Mouse (Mus musculus) MEL (cell line): Measurements from ENCODE around the gene Nt5c3b. TPM values are rescaled to one million over a fixed set of nuclear protein-coding genes. Genes with fewer than 3 reads are reported as not detected.

Source experiments
- DNase-seq: peaks from one replicate; pipeline ENCODE4 v3.0.0; 2011; ENCODE audit warnings: low read depth, low spot score
- H3K27ac ChIP-seq: 2 replicates; pipeline ENCODE4 v1.5.1; 2012; ENCODE audit warnings: low read depth, mild to moderate bottlenecking, control low read depth, low read length, moderate library complexity; ENCODE audit not compliant: control insufficient read depth
- H3K27me3 ChIP-seq, 2 experiments: fragments of 150-350 bp in 1 of 2; sonication (generic) in 1 of 2; 2 replicates each; pipeline ENCODE4 v1.6.1; 2012; ENCODE audit warnings: low read length in 2 of 2, mild to moderate bottlenecking in 2 of 2, improper control_type of control experiment in 1 of 2, moderate library complexity in 1 of 2; ENCODE audit not compliant: insufficient read depth in 2 of 2, control insufficient read depth in 1 of 2
- H3K36me3 ChIP-seq, 2 experiments: 2 replicates each; pipeline ENCODE4 v1.6.1; 2012 to 2014; ENCODE audit warnings: low read length in 2 of 2, improper control_type of control experiment in 1 of 2, inconsistent platforms in 1 of 2, mild to moderate bottlenecking in 1 of 2; ENCODE audit not compliant: insufficient read depth in 2 of 2, control insufficient read depth in 1 of 2
- H3K4me1 ChIP-seq, 2 experiments: fragments of 150-350 bp in 1 of 2; sonication (generic) in 1 of 2; 2 replicates each; pipeline ENCODE4 v1.6.1; 2012; ENCODE audit warnings: low read length in 2 of 2, improper control_type of control experiment in 1 of 2, mild to moderate bottlenecking in 1 of 2; ENCODE audit not compliant: insufficient read depth in 2 of 2, control insufficient read depth in 1 of 2
- H3K4me3 ChIP-seq, 2 experiments: fragments of 150-350 bp in 1 of 2; sonication (generic) in 1 of 2; 2 replicates each; pipeline ENCODE4 v1.5.1; 2012; ENCODE audit warnings: low read depth in 2 of 2, low read length in 2 of 2, mild to moderate bottlenecking in 2 of 2, moderate library complexity in 2 of 2, control low read depth in 1 of 2, improper control_type of control experiment in 1 of 2; ENCODE audit not compliant: control insufficient read depth in 1 of 2, insufficient read depth in 1 of 2
- H3K79me2 ChIP-seq: 2 replicates; pipeline ENCODE4 v1.6.1; 2012; ENCODE audit warnings: mild to moderate bottlenecking, low read length, moderate library complexity; ENCODE audit not compliant: control insufficient read depth, poor library complexity, insufficient read depth
- H3K9ac ChIP-seq: 2 replicates; pipeline ENCODE4 v1.6.1; 2012; ENCODE audit warnings: low read depth, mild to moderate bottlenecking, control low read depth, low read length, moderate library complexity; ENCODE audit not compliant: control insufficient read depth, poor library complexity, severe bottlenecking
- H3K9me3 ChIP-seq: fragments of 150-350 bp; sonication (generic); replicated peaks from 2 replicates; pipeline ENCODE4 v1.6.1; 2012; ENCODE audit warnings: mild to moderate bottlenecking, low read length, improper control_type of control experiment, moderate library complexity; ENCODE audit not compliant: insufficient read depth
- CHD2 ChIP-seq: IDR thresholded peaks from 2 replicates; pipeline ENCODE4 v1.6.1; 2011; ENCODE audit warnings: low read length, improper control_type of control experiment
- CTCF ChIP-seq, 3 experiments: IDR thresholded peaks in 2 of 3; conservative IDR thresholded peaks in 1 of 3; 2 replicates each; pipeline ENCODE4 v1.5.1; 2011 to 2012; ENCODE audit warnings: low read length in 3 of 3, low read depth in 2 of 3, mild to moderate bottlenecking in 2 of 3, improper control_type of control experiment in 1 of 3, inconsistent platforms in 1 of 3, mixed read lengths in 1 of 3, moderate library complexity in 1 of 3; ENCODE audit not compliant: control insufficient read depth in 1 of 3, insufficient read depth in 1 of 3, poor library complexity in 1 of 3, severe bottlenecking in 1 of 3
- E2F4 ChIP-seq: IDR thresholded peaks from 2 replicates; pipeline ENCODE4 v1.6.1; 2011; ENCODE audit warnings: low read depth, low read length, improper control_type of control experiment, borderline replicate concordance
- GABPA ChIP-seq: IDR thresholded peaks from 2 replicates; pipeline ENCODE4 v1.6.1; 2012; ENCODE audit warnings: low read depth, mild to moderate bottlenecking, inconsistent platforms, low read length, improper control_type of control experiment, moderate library complexity
- GATA1 ChIP-seq: IDR thresholded peaks from 2 replicates; pipeline ENCODE4 v1.6.1; 2011; ENCODE audit warnings: low read depth, low read length, improper control_type of control experiment
- MYB ChIP-seq: IDR thresholded peaks from 2 replicates; pipeline ENCODE4 v1.6.1; 2011; ENCODE audit warnings: mild to moderate bottlenecking, low read depth, low read length, improper control_type of control experiment
- MYC ChIP-seq: IDR thresholded peaks from 2 replicates; pipeline ENCODE4 v1.6.1; 2011; ENCODE audit warnings: low read depth, mild to moderate bottlenecking, low read length, improper control_type of control experiment, moderate library complexity
- POLR2A ChIP-seq, 2 experiments: IDR thresholded peaks; 2 replicates each; pipeline ENCODE4 v1.6.1; 2011 to 2012; ENCODE audit warnings: low read length in 2 of 2, mild to moderate bottlenecking in 2 of 2, control low read depth in 1 of 2, improper control_type of control experiment in 1 of 2, low read depth in 1 of 2, moderate library complexity in 1 of 2; ENCODE audit not compliant: control insufficient read depth in 1 of 2, insufficient read depth in 1 of 2, poor library complexity in 1 of 2
- RAD21 ChIP-seq: IDR thresholded peaks from 2 replicates; pipeline ENCODE4 v1.6.1; 2011; ENCODE audit warnings: mild to moderate bottlenecking, low read depth, low read length, improper control_type of control experiment
- SIN3A ChIP-seq: IDR thresholded peaks from 2 replicates; pipeline ENCODE4 v1.6.1; 2012; ENCODE audit warnings: low read length, improper control_type of control experiment, inconsistent platforms
- SMC3 ChIP-seq: IDR thresholded peaks from 2 replicates; pipeline ENCODE4 v1.6.1; 2011; ENCODE audit warnings: low read depth, low read length, improper control_type of control experiment
- TAL1 ChIP-seq: IDR thresholded peaks from 2 replicates; pipeline ENCODE4 v1.6.1; 2012; ENCODE audit warnings: mild to moderate bottlenecking, inconsistent platforms, low read length, moderate library complexity, mixed read lengths
- TBP ChIP-seq: IDR thresholded peaks from 2 replicates; pipeline ENCODE4 v1.8.0; 2011; ENCODE audit warnings: low read depth, low read length, improper control_type of control experiment
- TCF12 ChIP-seq: IDR thresholded peaks from 2 replicates; pipeline ENCODE4 v1.6.1; 2014; ENCODE audit warnings: low read depth, mild to moderate bottlenecking, inconsistent platforms, low read length, improper control_type of control experiment, moderate library complexity
- UBTF ChIP-seq: IDR thresholded peaks from 2 replicates; pipeline ENCODE4 v1.6.1; 2012; ENCODE audit warnings: low read depth, mild to moderate bottlenecking, inconsistent platforms, low read length, improper control_type of control experiment, moderate library complexity, borderline replicate concordance; ENCODE audit not compliant: insufficient read depth
- USF1 ChIP-seq: IDR thresholded peaks from 2 replicates; pipeline ENCODE4 v1.6.1; 2014; ENCODE audit warnings: low read depth, mild to moderate bottlenecking, inconsistent platforms, low read length, improper control_type of control experiment, moderate library complexity
- USF2 ChIP-seq, 2 experiments: IDR thresholded peaks; 2 replicates each; pipeline ENCODE4 v1.6.1; 2011 to 2012; ENCODE audit warnings: improper control_type of control experiment in 2 of 2, low read length in 2 of 2, borderline replicate concordance in 1 of 2, inconsistent platforms in 1 of 2, low read depth in 1 of 2, mild to moderate bottlenecking in 1 of 2; ENCODE audit not compliant: insufficient read depth in 1 of 2
- ZC3H11A ChIP-seq: IDR thresholded peaks from 2 replicates; pipeline ENCODE4 v1.6.1; 2012; ENCODE audit warnings: low read depth, mild to moderate bottlenecking, inconsistent platforms, low read length, improper control_type of control experiment
- polyA plus RNA-seq, 2 experiments: library from polyadenylated mRNA; stranded (reverse) in 1 of 2; unstranded in 1 of 2; fragments of >175 nt in 1 of 2; fragments of >200 nt in 1 of 2; gene quantifications; 2 replicates each; pipeline versions ENCODE4 v1.2.1 to v1.2.4; 2012; ENCODE audit warnings: low replicate concordance in 2 of 2, low read depth in 1 of 2; ENCODE audit not compliant: insufficient read length in 2 of 2, insufficient read depth in 1 of 2, missing spikeins in 1 of 2
- total RNA-seq: library from RNA; depleted of rRNA; stranded (reverse); fragments of 300-350 nt; gene quantifications from 2 replicates; pipeline ENCODE4 v1.2.3, GENCODE M21; 2012

The Nt5c3b gene
- total and polyA plus RNA-seq, 3 experiments, result 61.3 to 287 (median 79.2) TPM

- Histone ChIP-seq H3K9ac (no peak within 1 kb of the TSS), H3K27me3 (no peaks in the 10 kb centered on the region; a peak in 1 of 4 replicates), H3K36me3 (no peaks in the 10 kb centered on the region), H3K4me1 (no peaks in the 10 kb centered on the region), H3K4me3 (peak within 1 kb of the TSS in 1 of 2 experiments; percentile 18; a peak in 1 of 4 replicates), H3K27ac (no peak within 1 kb of the TSS), H3K9me3 (no peaks in the 10 kb centered on the region), H3K79me2 (no peaks in the 10 kb centered on the region)
- DNase-seq, result no peak
- TF ChIP-seq RAD21, result no peak
- TF ChIP-seq CTCF (IDR thresholded peaks at IDR 0.05 in 2 of 3, conservative IDR thresholded peaks at IDR 0.05 in 1 of 3; ENCODE audit: control insufficient read depth in 1 of 3, insufficient read depth in 1 of 3, low read depth in 2 of 3, low read length in 3 of 3, poor library complexity in 1 of 3, severe bottlenecking in 1 of 3), result peak in 1 of 3 experiments; percentile 16; a peak in 1 of 6 replicates
- TF ChIP-seq, all 39 proteins: peak for 1
Measured at GRCm38 (mm10) chr11:100414021-100414913, 27.3 kb downstream of the Nt5c3b start, which contains the start of gene P3h4. Gene P3h4, minus strand, starts transcription at chr11:100414836.

- H3K36me3 ChIP-seq, result no peaks in the 10 kb centered on the region
- H3K4me1 ChIP-seq, result no peaks in the 10 kb centered on the region
- H3K9me3 ChIP-seq, result no peaks in the 10 kb centered on the region
- no peak for DNase-seq
- H3K79me2 ChIP-seq, result no peaks in the 10 kb centered on the region
- TF ChIP-seq TBP (no peak), USF1 (no peak), SMC3 (no peak), POLR2A (IDR thresholded peaks at IDR 0.05; ENCODE audit: control insufficient read depth in 1 of 2, insufficient read depth in 1 of 2, low read depth in 1 of 2, low read length in 2 of 2, poor library complexity in 1 of 2) (no peak), TAL1 (no peak), UBTF (no peak), SIN3A (no peak), E2F4 (no peak)
- no peak overlapping the region for H3K9ac ChIP-seq
- no peak overlapping the region for H3K27ac ChIP-seq
- H3K27me3 ChIP-seq, result no peaks in the 10 kb centered on the region; a peak in 1 of 4 replicates
- no peak overlapping the region for H3K4me3 ChIP-seq
Measured at GRCm38 (mm10) chr11:100413541-100413940, 28.1 kb downstream of the Nt5c3b start.

GRCm38 (mm10) chr11:100411736-100412135 lies 29.9 kb downstream of the Nt5c3b start:
- TF ChIP-seq USF2 (IDR thresholded peaks at IDR 0.05; ENCODE audit: borderline replicate concordance in 1 of 2, insufficient read depth in 1 of 2, low read depth in 1 of 2, low read length in 2 of 2) (no peak), UBTF (no peak), MYC (no peak), ZC3H11A (no peak), CTCF (IDR thresholded peaks at IDR 0.05 in 2 of 3, conservative IDR thresholded peaks at IDR 0.05 in 1 of 3; ENCODE audit: control insufficient read depth in 1 of 3, insufficient read depth in 1 of 3, low read depth in 2 of 3, low read length in 3 of 3, poor library complexity in 1 of 3, severe bottlenecking in 1 of 3) (no peak), POLR2A (IDR thresholded peaks at IDR 0.05; ENCODE audit: control insufficient read depth in 1 of 2, insufficient read depth in 1 of 2, low read depth in 1 of 2, low read length in 2 of 2, poor library complexity in 1 of 2) (no peak), USF1 (no peak), MYB (no peak), TBP (no peak), TCF12 (no peak), GATA1 (no peak), CHD2 (no peak), GABPA (no peak)
- Histone ChIP-seq H3K4me3 (no peak overlapping the region), H3K9me3 (no peaks in the 10 kb centered on the region), H3K27ac (no peak overlapping the region), H3K36me3 (no peaks in the 10 kb centered on the region), H3K79me2 (no peaks in the 10 kb centered on the region), H3K9ac (no peak overlapping the region), H3K4me1 (no peaks in the 10 kb centered on the region), H3K27me3 (no peaks in the 10 kb centered on the region; a peak in 1 of 4 replicates)
- no peak for DNase-seq
